Mouse (Mus musculus) thymus, postnatal 0 days (tissue): ENCODE results near the gene Abcg8. TPM values are rescaled to one million over a fixed set of nuclear protein-coding genes. Genes with fewer than 3 reads are reported as not detected.
A peak's percentile ranks its signal among the peaks of the same experiment; 100 is the strongest.

Source experiments
- DNase-seq: peaks from one replicate; pipeline ENCODE4 v3.0.0-alpha.2; 2015; ENCODE audit warnings: low spot score
- polyA plus RNA-seq: library from polyadenylated mRNA; unstranded; fragments of >200 nt; fragmentation: Nextera tagmentation; extraction: Ambion mirVana; gene quantifications from 2 replicates; pipeline ENCODE4 v1.2.1, GENCODE M21; 2015

Abcg8 gene
- polyA plus RNA-seq, result 0.05 and 0.07 TPM in 2 replicates

- DNase-seq, result no peak
Measured at GRCm38 (mm10) chr17:84675951-84676366, at the start of gene Abcg8. Gene Abcg8 (plus strand): TSS chr17:84676302.

- no peak for DNase-seq
Measured at GRCm38 (mm10) chr17:84626857-84627305, 49.2 kb upstream of the Abcg8 start.

- DNase-seq, result no peak
Measured at GRCm38 (mm10) chr17:84627721-84628120, 48.4 kb upstream of the Abcg8 start.

- no peak for DNase-seq
Measured at GRCm38 (mm10) chr17:84628611-84629010, 47.5 kb upstream of the Abcg8 start.

GRCm38 (mm10) chr17:84631836-84632235 lies 44.3 kb upstream of the Abcg8 start:
- DNase-seq, result peak; percentile 17

DNA sequence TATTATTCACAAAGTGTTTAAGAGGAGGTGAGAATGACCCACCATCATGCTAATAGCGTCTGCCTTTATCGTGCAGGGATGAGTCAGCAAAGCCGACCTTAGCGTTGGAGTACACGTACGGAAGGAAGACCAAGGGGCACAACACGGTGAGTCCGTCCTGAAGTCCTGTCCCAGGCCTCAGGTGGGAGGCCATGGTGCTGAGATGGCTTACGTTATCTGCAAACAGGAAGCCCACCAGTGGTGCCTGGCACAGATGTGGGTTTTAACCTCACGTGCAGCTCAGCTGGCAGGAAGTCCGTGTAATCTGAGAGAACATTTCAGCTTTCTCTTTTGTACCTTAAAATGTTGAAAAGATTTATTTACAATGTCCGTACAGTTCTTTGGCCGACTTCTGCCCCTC lies 42.7 kb upstream of the Abcg8 start:
- DNase-seq, result peak; percentile 75

DNA sequence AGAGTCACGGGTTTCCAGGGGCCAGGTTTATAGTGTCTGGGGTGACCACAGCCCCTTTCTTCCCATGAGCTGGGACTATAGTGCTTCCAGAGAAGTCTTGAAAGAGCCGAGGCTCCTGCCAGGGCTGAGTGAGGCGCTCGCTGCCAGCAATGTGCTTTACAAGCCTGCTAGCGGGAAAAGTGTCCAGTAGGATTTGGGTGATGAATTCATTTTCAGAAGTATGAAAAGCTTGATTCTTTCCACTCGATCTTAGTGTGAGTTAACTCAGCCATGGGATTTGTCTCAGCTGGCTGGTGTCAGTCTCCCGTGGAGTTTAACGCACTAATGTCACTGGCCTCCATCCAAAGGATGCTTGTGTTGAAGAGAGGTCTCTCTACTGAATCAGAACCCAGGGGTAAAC lies 39.8 kb upstream of the Abcg8 start:
- no peak for DNase-seq

DNA sequence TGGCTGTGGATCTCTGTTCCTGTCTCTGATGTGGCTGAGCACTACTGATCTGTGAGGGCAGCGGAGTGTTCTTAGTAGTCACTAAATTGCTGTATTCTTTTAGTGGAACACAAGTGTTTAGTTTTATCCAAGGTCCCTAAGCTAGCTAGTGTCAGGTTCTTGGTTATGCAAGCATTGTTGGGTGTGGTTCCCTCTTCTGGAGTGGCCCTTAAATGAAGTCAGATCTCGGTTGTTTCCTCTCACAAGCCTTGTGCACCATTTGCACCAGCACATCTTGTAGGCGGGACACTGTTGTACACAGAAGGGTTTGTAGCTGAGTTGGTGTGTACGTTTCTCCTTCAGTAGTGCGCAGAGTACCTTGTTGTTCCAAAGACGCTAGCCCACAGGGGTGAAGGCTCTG lies 38.1 kb upstream of the Abcg8 start:
- no peak for DNase-seq

- no peak for DNase-seq
Measured at GRCm38 (mm10) chr17:84639796-84640378, 36.2 kb upstream of the Abcg8 start.

GRCm38 (mm10) chr17:84641893-84642292 lies 34.2 kb upstream of the Abcg8 start:
- DNase-seq, result peak; percentile 53

- no peak for DNase-seq
Measured at GRCm38 (mm10) chr17:84642324-84642723, 33.8 kb upstream of the Abcg8 start.

DNA sequence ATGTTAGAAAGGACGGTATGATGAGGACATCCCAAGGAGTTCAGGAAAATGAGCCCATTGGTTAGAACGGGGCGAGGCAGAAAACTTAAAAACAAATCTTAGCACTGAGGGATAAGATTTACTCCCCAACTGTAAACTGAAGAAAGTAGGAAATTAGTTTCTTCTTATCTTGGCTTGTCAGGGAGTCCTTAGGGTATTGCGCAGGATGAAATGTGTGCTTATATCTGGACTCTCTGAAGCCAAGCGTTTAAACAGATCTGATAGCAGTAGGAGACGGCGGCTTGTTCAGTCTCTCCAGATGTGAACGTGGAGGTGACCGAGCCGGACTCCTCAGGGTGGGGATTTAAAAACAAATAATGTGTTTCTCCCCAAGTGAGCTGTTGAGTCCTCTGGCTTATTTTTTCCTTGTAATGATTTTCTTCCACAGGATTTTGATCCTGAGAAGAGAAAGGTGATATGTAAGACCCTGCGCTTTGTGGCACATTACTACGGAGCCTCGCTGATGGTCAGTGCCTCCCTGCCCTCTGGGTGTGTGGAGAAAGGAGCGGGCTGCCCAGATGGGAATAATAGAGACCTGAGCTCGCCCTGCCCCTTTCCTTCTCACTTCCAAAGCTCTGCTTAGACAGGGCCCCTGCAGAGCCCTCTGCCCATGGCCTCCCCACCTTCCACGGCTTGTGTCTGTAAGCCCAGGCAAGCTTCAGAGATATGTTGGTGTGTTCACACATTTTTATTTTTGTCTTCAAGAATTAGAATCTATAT lies 31.6 kb upstream of the Abcg8 start:
- no peak for DNase-seq

DNA sequence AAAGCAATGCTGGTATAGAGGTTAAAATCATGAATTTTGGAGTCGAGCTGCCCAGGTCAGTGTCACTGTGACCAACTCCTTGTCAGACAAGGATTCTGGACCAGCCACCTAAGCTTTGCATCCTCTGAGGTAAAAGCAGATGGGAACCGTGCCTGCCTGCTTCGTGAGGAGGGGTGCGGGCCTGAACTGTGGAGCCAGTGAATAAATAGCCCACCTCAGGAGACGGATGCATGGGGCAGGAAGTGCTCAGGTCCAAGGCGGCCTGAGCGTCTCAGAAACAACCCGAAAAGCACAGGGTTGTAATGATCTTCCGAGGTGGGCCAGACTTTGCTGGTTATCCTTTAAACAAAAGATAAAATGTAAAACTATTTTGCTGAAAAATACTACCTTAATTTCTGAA lies 31.0 kb upstream of the Abcg8 start:
- no peak for DNase-seq

GRCm38 (mm10) chr17:84645894-84646293 lies 30.2 kb upstream of the Abcg8 start:
- no peak for DNase-seq

DNA sequence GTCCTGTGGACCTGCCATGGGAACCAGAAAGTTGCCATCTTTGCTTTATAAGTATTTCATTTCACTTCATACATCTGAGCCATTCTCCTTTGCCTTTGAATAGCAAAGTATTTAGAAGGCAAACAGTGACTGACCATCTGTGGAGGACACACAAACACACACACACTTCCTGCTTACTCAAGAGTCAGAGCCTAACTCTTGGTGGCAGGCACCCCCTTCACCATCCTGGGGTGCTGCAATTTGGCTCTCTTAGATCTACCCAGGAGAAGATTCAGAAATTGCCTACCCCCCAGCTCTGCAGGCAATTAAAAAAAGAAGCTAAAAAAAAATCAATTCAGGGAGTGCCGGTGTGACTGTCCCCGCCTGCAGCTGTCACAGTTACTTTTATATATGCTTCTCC lies 29.6 kb upstream of the Abcg8 start:
- no peak for DNase-seq

DNA sequence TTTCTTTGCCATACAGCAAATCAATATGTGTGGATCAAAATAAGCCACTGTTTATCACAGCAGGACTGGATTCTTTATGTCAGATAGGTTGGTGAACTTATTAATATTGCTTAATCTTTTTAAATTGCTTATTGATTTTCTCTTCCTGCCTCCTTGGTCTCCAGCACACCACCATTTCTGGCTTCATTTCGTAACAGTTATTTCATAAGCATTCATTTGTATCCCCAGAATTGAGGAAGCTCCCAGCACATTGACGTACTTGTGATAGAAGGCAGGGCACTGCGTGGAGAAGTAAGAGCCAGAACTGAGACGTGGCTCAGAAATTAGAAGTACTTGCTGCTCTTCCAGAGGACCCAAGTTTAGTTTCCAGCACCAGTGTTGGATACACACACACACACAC lies 28.5 kb upstream of the Abcg8 start:
- DNase-seq, result no peak

DNA sequence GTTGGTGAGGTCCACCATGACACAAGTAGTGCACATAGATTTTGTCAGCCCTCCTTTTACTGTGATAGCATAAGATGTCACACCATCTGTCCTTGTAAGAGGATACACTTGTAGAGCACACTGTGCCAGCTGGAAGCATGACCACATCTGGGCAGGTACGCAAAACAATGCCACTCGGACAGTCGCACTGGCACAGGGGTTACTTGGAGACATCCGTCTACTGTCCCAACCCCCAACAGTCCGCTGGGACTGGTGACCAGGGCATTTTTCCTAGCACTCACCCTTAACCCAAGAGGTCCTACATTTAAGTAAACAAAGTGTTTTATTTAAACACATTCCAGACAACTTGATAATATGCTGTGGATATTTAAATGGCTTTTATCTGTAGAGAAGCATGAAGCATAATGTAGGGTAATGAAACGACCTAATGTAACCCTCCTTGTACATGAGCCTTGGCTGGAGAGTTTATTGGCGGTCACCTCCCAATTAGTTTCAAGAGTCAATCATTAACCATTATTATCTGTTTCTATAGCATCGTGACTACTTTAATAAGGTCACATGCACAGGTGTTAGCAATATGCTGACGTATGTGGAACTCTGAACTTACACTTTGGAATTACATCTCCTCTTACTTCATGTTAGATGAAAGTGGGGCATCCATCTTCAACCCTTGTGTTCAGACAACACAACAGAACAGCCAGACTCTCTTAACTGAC lies 25.6 kb upstream of the Abcg8 start:
- DNase-seq, result no peak

GRCm38 (mm10) chr17:84653544-84653943 lies 22.6 kb upstream of the Abcg8 start:
- DNase-seq, result no peak

- no peak for DNase-seq
Measured at GRCm38 (mm10) chr17:84656205-84656604, 19.9 kb upstream of the Abcg8 start.

DNA sequence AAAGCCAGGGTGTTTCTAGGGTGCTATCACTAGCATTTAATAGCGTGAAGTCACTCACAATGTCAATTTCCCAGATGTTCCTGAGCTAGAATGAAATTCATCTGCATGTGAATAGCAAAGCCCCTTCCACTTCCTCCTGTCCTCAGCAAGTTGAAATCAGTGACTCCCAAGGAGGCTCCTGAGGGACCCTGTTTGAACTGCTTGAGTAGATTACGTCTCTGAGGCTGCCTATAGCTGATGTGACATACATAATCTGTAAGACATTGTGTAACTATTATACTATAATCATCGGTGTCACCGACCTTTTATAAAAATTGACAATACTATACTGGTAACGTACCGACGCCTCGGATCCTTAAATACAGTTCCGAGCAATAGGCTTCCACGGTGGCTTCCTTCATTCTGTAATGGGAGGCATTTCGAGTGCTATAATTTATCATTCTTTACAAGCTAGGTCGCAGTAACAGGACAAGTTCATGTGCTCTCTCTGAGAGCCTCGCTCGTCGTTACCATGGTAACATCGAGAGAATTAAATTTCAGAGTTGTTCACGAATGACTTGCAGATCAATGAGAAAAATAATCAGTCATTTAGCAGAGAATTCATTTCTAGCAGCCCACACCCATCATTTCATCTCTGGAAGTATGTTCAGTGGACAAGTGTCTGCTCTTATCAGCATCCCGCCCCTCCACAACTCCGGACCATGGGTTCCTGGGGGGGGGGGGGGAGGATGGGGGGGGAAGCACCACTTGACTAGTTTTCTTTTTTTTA lies 19.3 kb upstream of the Abcg8 start:
- no peak for DNase-seq

- no peak for DNase-seq
Measured at GRCm38 (mm10) chr17:84657422-84657732, 18.7 kb upstream of the Abcg8 start.

DNA sequence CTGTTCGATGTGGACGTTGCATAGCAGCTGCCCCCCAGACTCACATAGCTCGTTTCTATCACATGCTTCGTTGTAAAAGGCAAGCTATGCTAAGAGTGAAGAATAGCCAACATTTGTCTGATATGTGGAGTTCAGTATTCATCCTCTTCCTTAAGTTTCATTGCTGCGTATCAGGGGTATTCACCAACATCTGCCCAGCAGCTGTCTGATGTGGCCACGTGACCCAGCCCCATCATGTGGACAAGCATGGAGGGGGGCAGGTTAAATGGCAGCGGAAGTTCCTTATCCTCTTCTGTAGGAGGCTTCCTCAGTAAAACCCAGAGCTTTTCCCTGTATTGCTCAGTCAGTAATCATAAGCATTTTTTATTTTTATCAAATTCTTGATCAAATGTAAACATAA lies 18.3 kb upstream of the Abcg8 start:
- no peak for DNase-seq
